In genomic region chr13:97555312-97555711, GRCm38 (mm10) we compare ENCODE assay signal across 26 mouse cellular contexts.
"Had no signal": no experiment of that assay in that cellular context is flagged by ENCODE, and none has a peak within 500 bp of the region (broad histone marks: within the 10 kb centered on the region; RNA-seq: fewer than 3 reads in every experiment).

No protein-coding gene starts in this region.

- H3K4me3 ChIP-seq: embryonic facial prominence, embryonic 10.5 days; embryonic facial prominence, embryonic 12.5 days; embryonic facial prominence, embryonic 13.5 days; embryonic facial prominence, embryonic 15.5 days; erythroblast, embryonic 14.5 days; forebrain, embryonic 10.5 days; forebrain, embryonic 12.5 days; forebrain, embryonic 13.5 days; forebrain, embryonic 15.5 days; gastrocnemius, adult 2 months; heart, adult 2 months had no signal

- H3K27me3 ChIP-seq: embryonic facial prominence, embryonic 12.5 days; embryonic facial prominence, embryonic 13.5 days; embryonic facial prominence, embryonic 15.5 days; forebrain, embryonic 12.5 days; forebrain, embryonic 13.5 days; forebrain, embryonic 15.5 days had no signal

- H3K4me1 ChIP-seq: embryonic facial prominence, embryonic 12.5 days; embryonic facial prominence, embryonic 15.5 days; forebrain, embryonic 12.5 days; forebrain, embryonic 15.5 days had no signal

- H3K36me3 ChIP-seq: embryonic facial prominence, embryonic 10.5 days; embryonic facial prominence, embryonic 12.5 days; embryonic facial prominence, embryonic 13.5 days; embryonic facial prominence, embryonic 15.5 days; forebrain, embryonic 10.5 days; forebrain, embryonic 12.5 days; forebrain, embryonic 15.5 days had no signal

- H3K27ac ChIP-seq: embryonic facial prominence, embryonic 10.5 days; embryonic facial prominence, embryonic 12.5 days; embryonic facial prominence, embryonic 13.5 days; embryonic facial prominence, embryonic 15.5 days; forebrain, embryonic 10.5 days; forebrain, embryonic 12.5 days; forebrain, embryonic 13.5 days; forebrain, embryonic 15.5 days; gastrocnemius, adult 2 months; heart, adult 2 months had no signal

- DNase-seq: cerebellum, adult 9-10 months; cerebellum, adult 9-11 months; cerebellum, postnatal 10 days; cerebellum, postnatal 14 days; cerebellum, postnatal 25 days; cerebellum, postnatal 36 days; embryo, embryonic 11 days; forebrain, postnatal 0 days; gastrocnemius, adult 2 months; gastrocnemius, postnatal 10 days; gastrocnemius, postnatal 14 days; gastrocnemius, postnatal 25 days; gastrocnemius, postnatal 36 days; heart, adult 18-20 months; heart, adult 2 months had no signal

- H3K4me2 ChIP-seq: embryonic facial prominence, embryonic 12.5 days; embryonic facial prominence, embryonic 13.5 days; embryonic facial prominence, embryonic 15.5 days; forebrain, embryonic 12.5 days; forebrain, embryonic 13.5 days; forebrain, embryonic 15.5 days had no signal

- ATAC-seq: forebrain, embryonic 13.5 days; forebrain, embryonic 14.5 days; forebrain, embryonic 15.5 days; forebrain, embryonic 16.5 days; forebrain, postnatal 0 days had no signal

- H3K9ac ChIP-seq: embryonic facial prominence, embryonic 12.5 days; embryonic facial prominence, embryonic 13.5 days; embryonic facial prominence, embryonic 15.5 days; forebrain, embryonic 12.5 days; forebrain, embryonic 13.5 days; forebrain, embryonic 15.5 days; forebrain, postnatal 0 days had no signal

- H3K9me3 ChIP-seq: embryonic facial prominence, embryonic 10.5 days; embryonic facial prominence, embryonic 12.5 days; embryonic facial prominence, embryonic 13.5 days; embryonic facial prominence, embryonic 15.5 days; forebrain, embryonic 12.5 days; forebrain, embryonic 13.5 days; forebrain, embryonic 15.5 days had no signal
